Mouse (Mus musculus) adrenal gland, postnatal 4 days (tissue): Measurements from ENCODE around the gene Nyap2. TPM values are rescaled to one million over a fixed set of nuclear protein-coding genes. Genes with fewer than 3 reads are reported as not detected.
A peak's percentile ranks its signal among the peaks of the same experiment; 100 is the strongest.
"Not testable (repeated sequence)": the region's sequence is repeated elsewhere in the genome, so short reads cannot be mapped to it uniquely, and the experiment has no call there.

Experiments used
- DNase-seq, 2 experiments: peaks; one replicate each; pipeline ENCODE4 v3.0.0; 2021 to 2022; ENCODE audit warnings: low spot score in 2 of 2, mixed read lengths in 2 of 2
- total RNA-seq, 2 experiments: library from RNA; stranded (reverse); gene quantifications; 2 replicates each; pipeline ENCODE4 v1.2.3; 2021

Gene Nyap2
- total RNA-seq, 2 experiments from 2014 or later, result 6.3 to 6.5 TPM

- DNase-seq, result no peak
These were observed 103.0 kb downstream of the Nyap2 start for GRCm38 (mm10) chr1:81179725-81180124.

DNA sequence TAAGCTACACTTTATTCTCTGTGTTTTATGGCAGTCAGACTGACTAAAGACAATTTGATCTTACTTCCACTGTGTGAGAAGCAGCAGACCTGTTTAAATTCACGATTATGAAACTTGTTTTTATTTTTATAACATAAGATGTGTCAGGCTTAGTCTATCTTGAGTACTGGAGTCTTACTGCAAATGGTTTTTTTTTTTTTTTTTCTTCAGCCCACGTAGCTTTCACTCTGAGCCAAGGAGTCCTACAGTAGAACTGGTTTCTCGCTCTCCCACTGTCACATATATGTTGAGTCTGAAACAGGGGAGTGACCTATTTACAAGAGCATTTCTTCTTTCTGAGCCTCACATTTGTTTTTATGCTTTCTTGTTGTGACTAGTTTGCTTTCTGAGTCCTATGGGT lies 103.9 kb downstream of the Nyap2 start:
- DNase-seq, result no peak

- no peak for DNase-seq
These were observed 132.8 kb downstream of the Nyap2 start for GRCm38 (mm10) chr1:81209536-81209935.

DNA sequence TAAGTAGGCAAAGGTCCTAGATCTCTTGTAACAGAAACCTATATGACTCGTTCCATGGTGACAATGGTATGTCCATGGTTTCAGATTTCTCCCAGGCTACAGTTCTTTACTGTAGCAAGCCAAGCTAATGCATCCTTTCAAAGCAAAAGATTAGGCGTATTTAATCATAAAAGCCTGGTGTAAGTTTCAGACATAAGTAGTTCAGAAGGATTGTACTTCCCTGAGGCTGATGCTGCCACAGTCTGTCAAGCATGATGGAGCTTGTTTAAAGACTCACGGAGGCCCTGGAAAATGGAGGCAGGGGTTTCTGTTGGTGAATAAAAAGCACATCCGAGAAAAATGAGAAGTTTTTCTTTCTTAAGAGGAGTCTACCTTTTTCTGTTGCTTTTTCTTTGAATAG lies 134.7 kb downstream of the Nyap2 start:
- DNase-seq, result no peak

DNA sequence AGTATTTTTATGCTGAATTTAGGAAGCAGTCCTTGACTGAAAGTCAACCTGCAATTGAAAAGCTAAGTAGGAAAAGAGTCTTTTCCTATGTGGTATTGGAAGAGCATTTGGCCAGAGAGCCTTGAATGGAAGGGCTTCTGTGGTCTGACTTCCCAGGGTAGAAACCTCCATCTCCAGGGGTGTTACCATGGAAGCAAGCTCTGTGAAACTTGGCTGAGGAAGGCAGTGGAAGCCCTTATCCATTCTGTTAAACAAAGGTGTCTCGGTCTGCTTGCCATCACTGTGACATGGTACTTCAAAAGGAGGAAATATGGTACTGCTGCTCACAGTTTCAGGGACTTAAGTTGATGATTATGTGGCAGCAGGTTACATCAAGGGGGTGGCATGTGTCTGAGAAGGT lies 143.0 kb downstream of the Nyap2 start:
- no peak for DNase-seq

DNA sequence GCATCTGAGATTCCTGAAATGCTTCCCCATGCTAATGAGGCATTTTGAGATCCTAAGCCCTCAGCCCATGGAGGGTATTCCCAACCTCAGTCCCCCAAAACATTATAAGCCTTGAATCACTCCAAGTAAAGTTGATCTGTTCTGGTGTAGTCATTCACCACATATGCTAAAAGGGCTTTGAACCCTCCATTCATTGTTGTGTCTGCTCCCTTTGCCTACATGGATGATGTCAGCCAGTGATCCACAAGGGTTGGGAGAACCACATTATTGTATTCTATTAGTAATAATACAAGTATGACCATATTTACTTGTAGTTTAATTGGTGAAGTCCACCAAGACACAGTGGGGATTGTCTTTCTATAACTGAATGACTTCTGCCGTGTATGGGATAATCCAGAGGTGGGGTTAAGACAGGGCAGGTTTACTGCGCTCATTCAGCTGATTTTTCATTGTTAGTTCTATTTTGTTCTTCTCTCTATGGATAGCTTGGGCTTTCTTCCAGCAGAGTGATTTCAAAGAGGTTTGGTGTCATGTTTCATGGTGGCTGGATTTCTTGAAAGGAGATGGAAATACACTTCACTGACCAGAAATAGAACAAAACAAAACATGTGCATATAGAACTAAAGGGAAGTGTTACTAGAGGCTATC lies 155.1 kb downstream of the Nyap2 start:
- no peak for DNase-seq

- DNase-seq, result not testable (repeated sequence)
These were observed 155.6 kb downstream of the Nyap2 start for GRCm38 (mm10) chr1:81232407-81232789.

- no peak for DNase-seq
These were observed 171.9 kb downstream of the Nyap2 start for GRCm38 (mm10) chr1:81248447-81249205.

DNA sequence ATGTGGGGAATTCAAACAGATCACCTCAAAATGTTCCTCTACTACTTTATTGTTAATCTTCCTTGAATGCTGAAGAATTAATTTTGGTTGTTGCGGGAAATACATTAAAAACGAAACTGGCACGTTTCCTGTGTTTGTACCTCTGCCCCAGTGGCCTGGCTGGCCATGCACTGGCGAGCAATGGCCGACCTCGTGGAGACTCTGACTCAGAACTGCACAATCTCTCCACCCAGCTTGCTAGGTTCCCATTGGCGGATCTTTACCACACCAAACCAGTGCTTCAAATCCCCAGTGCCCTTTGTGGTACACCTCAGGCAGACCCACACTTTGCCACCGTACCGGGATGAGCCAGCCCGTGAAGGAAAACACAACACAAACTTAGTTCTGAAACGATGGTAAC lies 173.3 kb downstream of the Nyap2 start:
- no peak for DNase-seq

- no peak for DNase-seq
These were observed 189.7 kb downstream of the Nyap2 start for GRCm38 (mm10) chr1:81266441-81266840.

DNA sequence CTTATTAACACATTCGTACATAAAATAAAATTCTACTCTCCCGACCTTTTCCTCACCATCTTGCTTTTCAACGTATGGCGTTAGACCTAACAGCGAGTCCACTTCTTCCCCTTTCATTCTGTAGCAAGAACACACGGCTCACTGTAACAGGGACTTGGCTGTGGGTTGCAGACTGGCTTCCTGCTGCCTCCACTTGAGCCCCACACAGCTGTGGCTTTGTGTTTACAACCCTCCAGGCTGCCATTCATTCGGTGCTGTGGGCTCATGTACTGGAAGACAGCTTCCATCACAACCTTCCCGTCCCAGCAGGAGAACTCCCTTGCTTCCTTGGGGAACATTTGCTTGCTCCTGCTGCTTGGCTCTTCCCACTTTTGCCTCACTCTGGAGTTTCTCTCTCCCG lies 204.2 kb downstream of the Nyap2 start:
- DNase-seq, result no peak

GRCm38 (mm10) chr1:81285633-81286032 lies 208.9 kb downstream of the Nyap2 start:
- DNase-seq, result no peak

- no peak for DNase-seq
These were observed 210.3 kb downstream of the Nyap2 start for GRCm38 (mm10) chr1:81287088-81287487.

- DNase-seq, result no peak
These were observed 224.0 kb downstream of the Nyap2 start for GRCm38 (mm10) chr1:81300735-81301134.

GRCm38 (mm10) chr1:81301661-81302060 lies 224.9 kb downstream of the Nyap2 start:
- no peak for DNase-seq

DNA sequence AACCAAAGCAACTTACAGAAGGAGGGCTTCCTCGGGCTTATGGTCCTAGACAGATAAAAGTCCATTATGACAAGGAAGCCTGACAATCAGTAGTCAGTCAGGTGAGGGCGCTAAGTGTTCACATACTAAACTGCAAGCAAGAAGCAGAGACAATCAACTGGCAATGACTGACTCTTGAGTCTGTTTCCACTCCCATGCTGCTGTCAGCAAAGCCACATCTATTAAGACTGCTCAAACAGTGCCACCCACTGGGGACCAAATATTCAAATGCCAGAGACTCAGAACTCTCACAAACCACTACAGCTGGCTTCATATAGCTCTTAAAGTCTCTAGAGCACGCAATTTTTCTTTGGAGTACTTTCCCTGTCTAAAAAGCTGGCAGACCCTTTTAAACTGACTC lies 226.6 kb downstream of the Nyap2 start:
- no peak for DNase-seq

DNA sequence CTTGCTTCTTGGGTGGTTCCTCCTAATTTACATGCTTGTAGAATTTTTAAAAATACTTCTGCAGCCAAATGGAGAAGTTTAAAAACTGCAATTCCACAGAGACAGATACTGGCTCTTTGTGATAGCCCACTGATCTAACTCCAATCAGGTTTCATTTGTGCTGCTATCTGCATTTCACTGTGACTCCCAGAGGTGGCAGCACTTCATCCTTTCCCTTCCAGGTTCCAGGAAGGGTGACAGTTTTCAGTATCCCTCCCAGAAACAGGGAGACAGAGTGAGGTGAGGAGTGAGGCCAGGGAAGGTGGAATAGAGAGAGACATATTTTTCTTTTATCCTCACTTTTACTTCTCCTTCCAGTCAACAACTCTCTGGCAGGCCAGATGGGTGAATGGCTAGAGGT lies 230.7 kb downstream of the Nyap2 start:
- DNase-seq, result no peak

DNA sequence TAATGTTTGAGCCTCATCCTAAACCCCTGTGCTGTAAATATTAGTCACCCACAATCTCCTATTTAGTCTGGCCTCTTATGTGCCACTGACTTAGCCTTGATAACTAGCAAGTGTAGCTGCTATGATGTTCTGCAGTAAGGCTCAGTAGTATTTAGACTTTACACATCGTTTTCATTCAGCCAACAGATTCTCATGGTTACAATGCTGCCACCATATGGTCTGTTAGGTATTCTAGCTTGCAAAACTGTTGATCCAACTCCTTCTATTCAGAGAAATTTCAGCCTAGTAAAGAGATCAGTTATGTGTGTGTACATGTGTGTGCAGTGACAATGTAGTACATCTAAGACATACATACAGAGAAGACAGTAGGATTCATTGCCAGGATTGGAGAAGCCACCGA lies 231.2 kb downstream of the Nyap2 start:
- DNase-seq, result no peak

DNA sequence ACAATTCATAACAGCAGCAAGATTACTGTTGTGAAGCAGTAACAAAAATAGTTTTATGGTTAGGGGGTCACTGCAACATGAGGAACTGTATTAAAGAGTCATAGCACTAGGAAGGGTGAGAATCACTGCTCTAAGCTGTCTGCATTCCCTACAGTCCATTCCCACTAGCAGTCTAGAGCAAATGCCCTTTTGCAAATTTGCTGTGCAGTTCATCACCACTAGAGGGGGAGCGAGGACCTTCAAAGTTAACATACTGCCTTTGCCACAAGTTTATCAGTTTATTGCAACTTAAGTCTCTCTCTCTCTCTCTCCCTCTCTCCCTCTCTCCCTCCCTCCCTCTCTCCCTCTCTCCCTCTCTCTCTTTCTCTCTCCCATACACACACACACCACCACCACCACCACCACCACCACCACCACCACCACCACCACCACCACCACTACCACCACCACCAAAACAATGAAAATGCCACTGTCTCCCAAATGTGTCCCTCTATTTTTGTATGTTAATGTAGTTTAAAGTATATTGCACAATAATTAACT lies 233.4 kb downstream of the Nyap2 start:
- DNase-seq, result peak in 1 of 2 experiments; percentile 16

GRCm38 (mm10) chr1:81316403-81316994 lies 239.7 kb downstream of the Nyap2 start:
- DNase-seq, result peak; percentile 30 to 35

DNA sequence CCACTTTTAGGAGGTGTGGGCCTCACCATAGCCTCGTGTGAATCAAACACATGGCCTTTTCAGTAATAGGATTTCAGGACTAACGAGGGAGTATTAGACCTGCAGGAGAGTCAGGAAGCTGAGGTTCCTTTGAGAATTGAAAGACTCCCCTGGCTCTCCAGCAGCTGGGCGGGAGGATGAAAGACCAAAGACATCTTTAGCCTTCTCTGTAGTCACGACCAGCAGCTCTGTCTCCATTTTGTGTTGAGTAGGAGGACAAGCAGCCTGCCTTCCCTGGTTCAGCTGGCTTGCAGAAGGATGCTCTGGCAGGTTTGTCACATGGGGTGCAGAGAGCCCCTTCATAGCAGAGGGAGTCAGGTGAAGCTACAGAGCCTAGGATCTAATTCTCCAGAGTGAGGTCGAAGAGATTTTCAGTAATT lies 240.3 kb downstream of the Nyap2 start:
- no peak for DNase-seq

DNA sequence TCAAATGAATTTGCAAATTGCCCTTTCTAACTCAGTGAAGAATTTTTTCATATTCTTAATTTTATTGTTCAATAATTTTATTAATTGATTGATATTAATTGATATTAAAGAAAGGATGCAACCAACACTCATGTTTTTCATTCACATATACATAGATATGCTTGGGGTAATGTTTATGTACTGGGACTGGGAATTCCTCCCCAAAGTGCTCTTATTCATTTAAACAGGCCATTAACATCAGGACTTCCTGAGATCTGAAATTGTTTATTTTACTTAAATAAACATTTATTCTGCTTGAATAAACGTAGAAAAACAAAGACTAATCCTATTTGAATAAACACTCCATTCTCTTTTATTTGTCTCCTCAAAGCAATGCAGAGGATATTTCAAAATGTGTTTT lies 311.0 kb downstream of the Nyap2 start:
- no peak for DNase-seq
